Mouse (Mus musculus) bone marrow, adult 2 months (tissue): ENCODE data around the gene Erich3. TPM values are rescaled to one million over a fixed set of nuclear protein-coding genes. Genes with fewer than 3 reads are reported as not detected.

Experiments
- H3K27ac ChIP-seq: fragments of 200-500 bp; 2 replicates; pipeline ENCODE4 v1.5.1; 2012; ENCODE audit warnings: low read depth, mild to moderate bottlenecking, control low read depth, inconsistent platforms, low read length; ENCODE audit not compliant: control insufficient read depth, poor library complexity, insufficient read depth
- H3K4me1 ChIP-seq: fragments of 200-500 bp; 2 replicates; pipeline ENCODE4 v1.6.1; 2011; ENCODE audit warnings: low read length; ENCODE audit not compliant: control insufficient read depth, insufficient read depth
- H3K4me3 ChIP-seq: fragments of 200-500 bp; replicated peaks from 2 replicates; pipeline ENCODE3; 2011; ENCODE audit warnings: mild to moderate bottlenecking, low read depth, low read length, control low read depth; ENCODE audit not compliant: control insufficient read depth
- CTCF ChIP-seq: fragments of 200-500 bp; IDR thresholded peaks from 2 replicates; pipeline ENCODE4 v1.5.1; 2011; ENCODE audit warnings: low read length, control low read depth; ENCODE audit not compliant: control insufficient read depth, insufficient read depth
- POLR2A ChIP-seq: fragments of 200-500 bp; IDR thresholded peaks from 2 replicates; pipeline ENCODE4 v1.6.1; 2011; ENCODE audit warnings: low read depth, mild to moderate bottlenecking, control low read depth, low read length, borderline replicate concordance; ENCODE audit not compliant: control insufficient read depth
- WGBS: fragments of 180-500 bp; shearing (Covaris S2); methylation state at CpG from one replicate; pipeline ENCODE4 v1.1.7; 2018; 5-methylcytosine and 5-hydroxymethylcytosine counted together
- polyA plus RNA-seq: library from polyadenylated mRNA; stranded (reverse); fragments of >200 nt; gene quantifications from 2 replicates; pipeline ENCODE4 v1.2.4, GENCODE M21; 2011; ENCODE audit warnings: low replicate concordance; ENCODE audit not compliant: missing spikeins, insufficient read depth, insufficient read length

Gene Erich3
- polyA plus RNA-seq, 1 experiment = not detected

DNA sequence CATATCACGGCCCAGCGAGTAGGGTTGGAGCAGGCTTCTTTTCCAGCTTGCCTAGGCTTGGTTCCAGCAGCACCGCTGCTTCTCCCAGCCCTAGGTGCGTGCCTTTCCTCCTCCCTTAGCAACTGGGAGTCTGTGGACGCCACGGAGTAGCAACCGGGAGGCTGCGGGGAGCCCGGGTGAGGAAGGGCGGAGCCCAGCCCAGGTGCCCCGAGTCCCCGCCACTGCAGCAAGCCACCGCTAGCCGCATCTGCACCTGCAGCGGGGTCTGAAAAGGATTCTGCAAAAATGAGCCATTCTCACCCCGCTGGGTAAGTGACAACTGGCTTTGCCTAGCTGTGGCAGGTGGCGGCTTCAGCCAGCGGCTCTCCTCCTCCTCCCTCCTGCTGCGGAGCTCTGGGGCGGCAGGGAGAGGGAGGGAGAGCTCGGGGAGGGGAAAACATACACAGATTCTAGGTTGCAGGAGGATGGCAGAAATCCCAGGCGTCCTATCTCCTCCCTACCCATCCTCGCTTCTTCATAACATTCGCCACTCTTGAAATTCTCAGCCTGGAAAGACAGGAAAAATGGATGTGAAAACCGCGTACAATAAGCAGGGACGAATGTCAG lies 420 bp downstream of the Erich3 start:
- no peak overlapping the region for H3K4me3 ChIP-seq
- WGBS = 10% methylated on average over 27 of the region's 27 CpGs
- H3K27ac ChIP-seq = no peak overlapping the region
- no peaks in the 10 kb centered on the region for H3K4me1 ChIP-seq
- TF ChIP-seq CTCF (no peak), POLR2A (no peak)

DNA sequence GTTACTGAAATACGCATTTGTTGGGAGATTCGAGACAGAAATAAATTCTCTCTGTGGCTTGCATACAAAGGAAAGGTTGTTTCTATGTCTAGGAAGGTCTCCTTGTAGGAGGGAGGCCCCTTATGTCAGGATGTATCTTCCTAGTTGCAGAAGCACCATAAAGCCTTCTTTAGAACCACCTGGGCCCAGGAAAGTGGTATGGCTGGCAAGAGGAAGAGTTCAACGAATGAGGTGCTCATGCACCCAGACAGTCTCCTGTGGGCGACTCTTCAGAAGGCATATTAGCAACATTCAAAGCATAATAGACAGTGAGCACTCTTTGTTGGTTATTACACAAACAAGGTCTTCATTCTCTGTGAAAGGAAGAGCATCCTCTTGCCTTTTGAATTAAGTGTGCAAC lies 977 bp downstream of the Erich3 start:
- TF ChIP-seq CTCF (no peak), POLR2A (no peak)
- no peaks in the 10 kb centered on the region for H3K4me1 ChIP-seq
- 42% methylated on average over 4 of the region's 4 CpGs for WGBS
- no peak overlapping the region for H3K4me3 ChIP-seq
- no peak overlapping the region for H3K27ac ChIP-seq

DNA sequence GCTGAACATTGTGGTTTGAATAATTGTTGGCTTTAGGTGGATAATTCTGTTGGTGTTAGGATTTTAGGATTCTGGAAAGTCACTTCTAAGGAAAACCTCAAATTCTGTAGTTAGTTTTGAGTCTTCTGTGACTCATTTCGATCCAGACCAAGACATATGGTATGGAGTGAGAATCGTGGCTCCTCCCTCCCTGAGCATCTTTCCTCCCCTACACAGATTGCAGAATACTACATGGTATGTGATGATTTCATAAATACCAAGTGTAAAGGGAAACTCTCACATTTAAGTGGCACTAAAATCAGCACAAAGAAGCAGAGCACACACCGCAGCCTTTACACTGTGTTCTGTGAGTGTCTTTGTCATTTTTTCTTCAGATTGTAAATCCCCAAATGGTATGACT lies 4.8 kb downstream of the Erich3 start:
- WGBS = 71% methylated on average over 3 of the region's 3 CpGs
- TF ChIP-seq CTCF (no peak), POLR2A (no peak)
- H3K4me1 ChIP-seq = no peaks in the 10 kb centered on the region
- H3K27ac ChIP-seq = no peak overlapping the region
- H3K4me3 ChIP-seq = no peak overlapping the region

DNA sequence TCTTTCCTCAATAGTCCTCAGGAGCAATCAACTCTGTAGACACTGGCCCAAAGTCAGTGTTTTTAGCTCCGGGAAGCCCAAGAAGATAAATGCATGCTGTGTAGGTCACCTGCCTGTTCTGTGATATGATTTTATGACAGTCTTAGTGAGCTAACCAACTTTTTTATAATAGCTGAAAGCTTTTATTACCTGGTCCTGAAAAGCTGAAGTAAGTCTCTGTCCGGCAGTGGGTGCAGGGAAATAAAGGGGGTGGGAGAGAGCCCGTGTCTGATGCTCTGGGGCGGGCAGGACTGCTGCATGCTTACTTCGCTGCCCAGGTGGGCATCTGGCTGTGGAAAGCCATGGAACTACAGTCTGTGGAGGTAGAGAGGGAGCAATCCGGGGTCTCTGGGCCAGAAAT lies 6.9 kb downstream of the Erich3 start:
- H3K4me3 ChIP-seq = no peak overlapping the region
- 70% methylated on average over 6 of the region's 6 CpGs for WGBS
- no peaks in the 10 kb centered on the region for H3K4me1 ChIP-seq
- no peak overlapping the region for H3K27ac ChIP-seq
- TF ChIP-seq POLR2A (no peak), CTCF (no peak)

DNA sequence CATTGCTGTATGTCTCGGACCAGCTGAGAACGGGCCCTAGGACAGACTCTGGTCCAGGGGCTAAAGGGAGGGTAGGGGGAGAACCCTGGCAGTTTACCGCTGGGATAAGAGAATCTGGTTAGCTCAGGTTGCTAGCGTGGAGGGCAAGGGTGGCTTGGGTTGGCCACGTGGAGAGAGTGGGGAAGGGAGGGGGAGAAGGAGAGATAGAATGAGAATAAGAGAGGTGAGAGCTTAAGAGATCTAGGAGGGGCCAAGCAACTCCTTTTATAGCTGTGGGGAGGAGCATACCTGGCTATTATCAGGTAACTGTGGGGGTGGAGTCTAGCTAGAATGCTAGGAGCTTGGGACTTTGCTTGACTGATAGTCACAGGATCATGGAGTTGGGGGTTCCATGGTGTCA lies 7.4 kb downstream of the Erich3 start:
- no peak for TF ChIP-seq POLR2A
- TF ChIP-seq CTCF = no peak
- Histone ChIP-seq H3K4me3 (no peak overlapping the region), H3K27ac (no peak overlapping the region), H3K4me1 (no peaks in the 10 kb centered on the region)
- WGBS = 54% methylated on average over 5 of the region's 5 CpGs

DNA sequence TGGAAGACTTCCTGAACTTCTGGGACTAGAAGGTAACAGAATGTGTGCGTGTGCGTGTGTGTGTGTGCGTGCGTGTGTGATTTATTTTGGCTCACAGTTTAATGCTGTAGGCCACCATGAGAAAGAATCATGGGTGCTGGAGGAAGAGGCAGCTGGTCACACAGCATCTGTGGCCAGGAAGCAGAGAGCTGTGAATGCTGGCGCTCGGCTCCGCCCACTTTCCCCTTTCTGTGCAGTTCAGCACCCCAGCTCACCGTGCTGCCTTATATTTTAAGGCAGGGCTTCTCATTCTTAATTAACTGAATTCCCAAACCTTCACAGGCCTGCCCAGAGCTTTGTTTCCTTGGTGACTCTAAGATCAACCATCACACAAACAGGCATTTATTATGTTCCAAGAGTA lies 9.7 kb downstream of the Erich3 start:
- no peak overlapping the region for H3K4me3 ChIP-seq
- WGBS = 62% methylated on average over 8 of the region's 8 CpGs
- no peaks in the 10 kb centered on the region for H3K4me1 ChIP-seq
- H3K27ac ChIP-seq = no peak overlapping the region
- TF ChIP-seq CTCF = no peak
- TF ChIP-seq POLR2A = no peak

DNA sequence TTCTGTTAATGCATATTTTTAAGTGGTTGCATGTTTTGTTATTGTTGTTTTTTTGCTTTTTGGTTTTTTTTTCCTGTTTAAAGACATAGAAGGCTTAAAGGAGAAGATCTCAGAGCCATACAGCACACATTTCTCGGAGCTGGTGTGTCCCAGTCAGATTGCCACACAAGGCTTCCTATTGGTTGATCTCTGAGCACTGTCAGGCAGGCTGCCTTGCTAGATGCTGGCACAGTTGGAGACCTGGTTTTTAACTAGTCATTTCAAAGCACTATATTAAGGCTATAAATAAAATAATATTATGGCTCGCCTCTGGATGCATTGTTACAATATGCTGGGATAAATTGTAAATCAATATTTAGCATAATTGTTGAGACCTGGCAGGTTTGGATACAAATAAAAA lies 18.9 kb downstream of the Erich3 start:
- Histone ChIP-seq H3K4me3 (no peak overlapping the region), H3K27ac (no peak overlapping the region), H3K4me1 (no peaks in the 10 kb centered on the region)
- TF ChIP-seq CTCF = no peak
- no peak for TF ChIP-seq POLR2A
- WGBS = 66% methylated on average over 2 of the region's 2 CpGs

DNA sequence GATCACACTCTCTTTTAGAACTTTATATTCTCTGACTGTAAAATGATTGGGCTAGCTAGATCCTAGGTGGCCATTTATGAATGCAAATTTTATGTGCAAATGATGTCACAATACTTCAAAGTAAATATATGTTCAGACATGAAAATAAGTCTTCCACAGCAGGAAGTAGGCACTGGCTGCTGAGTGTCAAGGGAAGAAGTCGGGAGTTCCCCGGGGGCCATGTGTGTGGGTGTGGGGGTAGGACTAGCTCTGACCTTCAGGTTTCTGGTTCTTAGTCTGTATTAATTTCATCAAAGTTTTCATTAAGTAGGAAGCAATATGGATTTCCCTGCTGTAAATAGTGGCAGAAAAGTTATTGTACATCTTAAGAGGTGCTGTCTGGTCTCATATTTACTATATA lies 20.0 kb downstream of the Erich3 start:
- 62% methylated on average over 2 of the region's 2 CpGs for WGBS
- Histone ChIP-seq H3K4me1 (no peaks in the 10 kb centered on the region), H3K4me3 (no peak overlapping the region), H3K27ac (no peak overlapping the region)
- TF ChIP-seq POLR2A = no peak
- TF ChIP-seq CTCF = no peak

DNA sequence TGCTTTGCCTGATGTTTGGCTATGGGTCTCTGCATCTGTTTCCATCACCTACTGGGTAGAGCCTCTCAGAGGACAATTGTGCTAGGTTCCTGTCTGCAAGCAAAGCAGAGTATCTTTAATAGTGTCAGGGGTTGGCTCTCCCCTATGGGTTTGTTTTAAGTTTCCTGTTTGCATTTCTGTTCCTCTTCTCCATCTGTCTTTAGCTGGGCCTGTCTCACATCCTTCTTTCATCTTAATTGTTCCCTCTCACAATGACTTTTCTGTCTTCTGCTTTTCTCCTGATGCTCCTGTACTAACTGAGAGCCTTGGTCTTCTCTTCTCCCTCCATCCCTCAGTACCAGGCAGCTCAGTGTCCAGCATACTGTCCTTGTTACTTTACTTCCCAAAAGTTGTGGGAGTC lies 26.6 kb downstream of the Erich3 start:
- H3K27ac ChIP-seq = no peak overlapping the region
- no peak overlapping the region for H3K4me3 ChIP-seq
- no peaks in the 10 kb centered on the region for H3K4me1 ChIP-seq
- TF ChIP-seq POLR2A (no peak), CTCF (no peak)
